Mouse (Mus musculus) G1E (cell line): ENCODE measurements around the gene Angel2.

Experiments used
- CTCF ChIP-seq: IDR thresholded peaks from 2 replicates; pipeline ENCODE4 v1.5.1; 2012; ENCODE audit warnings: low read depth, low read length, inconsistent platforms, mixed read lengths
- GATA2 ChIP-seq: IDR thresholded peaks from 2 replicates; pipeline ENCODE4 v1.6.1; 2012; ENCODE audit warnings: low read depth, low read length, inconsistent platforms, borderline replicate concordance
- POLR2AphosphoS5 ChIP-seq: IDR thresholded peaks from 2 replicates; pipeline ENCODE4 v1.6.1; 2012; ENCODE audit warnings: low read depth, low read length, inconsistent platforms; ENCODE audit not compliant: insufficient replicate concordance
- TAL1 ChIP-seq: conservative IDR thresholded peaks from 2 replicates; pipeline ENCODE4 v1.6.1; 2012; ENCODE audit warnings: low read depth, low read length, inconsistent platforms, mixed read lengths

- no peak for TF ChIP-seq GATA2
- TF ChIP-seq CTCF = no peak
- TF ChIP-seq TAL1 = no peak
- TF ChIP-seq POLR2AphosphoS5 = no peak
Observed at GRCm38 (mm10) chr1:190962760-190963159, 37.8 kb downstream of the Angel2 start.
